Mouse (Mus musculus) stomach, postnatal 0 days (tissue): ENCODE measurements around the gene Pla2g4b.

Source experiments
- CTCF ChIP-seq: IDR thresholded peaks from 2 replicates; pipeline ENCODE4 v1.5.1; 2016; ENCODE audit warnings: antibody characterized with exemption, low read depth, mild to moderate bottlenecking, moderate library complexity
- EP300 ChIP-seq: optimal IDR thresholded peaks from 2 replicates; pipeline ENCODE3; 2016; ENCODE audit warnings: antibody characterized with exemption

DNA sequence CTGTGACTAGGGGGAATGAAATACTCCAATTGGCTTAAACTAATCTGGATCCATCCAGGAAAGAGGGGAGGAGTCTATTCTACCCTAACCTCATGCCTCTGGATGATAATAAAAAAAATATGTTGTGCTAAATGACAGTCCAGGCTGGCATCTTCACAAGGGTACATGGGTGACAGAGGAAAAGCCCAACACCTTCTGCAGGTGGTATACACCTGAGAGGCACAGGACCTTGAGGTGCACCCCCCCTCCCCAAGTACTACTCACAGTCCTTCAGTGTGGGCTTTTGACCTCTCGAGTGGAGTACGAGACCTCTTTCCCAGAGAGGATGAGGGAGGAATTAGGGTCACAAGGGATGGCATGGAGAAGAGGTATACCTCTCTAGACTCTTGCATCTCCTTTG lies 54.7 kb downstream of the Pla2g4b start:
- TF ChIP-seq CTCF (no peak), EP300 (no peak)
